Mouse (Mus musculus) forebrain, embryonic 11.5 days (tissue): ENCODE data around the gene Id3. TPM values are rescaled to one million over a fixed set of nuclear protein-coding genes. Genes with fewer than 3 reads are reported as not detected.
"Not testable (repeated sequence)": the region's sequence is repeated elsewhere in the genome, so short reads cannot be mapped to it uniquely, and the experiment has no call there.

Experiments used
- ATAC-seq: fragments of 200-750 bp; cut with Nextera tagmentation; replicated peaks from 2 replicates; pipeline ENCODE4 v1.8.0; 2017; ENCODE audit warnings: moderate TSS enrichment; ENCODE audit not compliant: low FRiP score
- DNase-seq: peaks from one replicate; pipeline ENCODE4 v3.0.0-alpha.2; 2017; ENCODE audit warnings: low spot score
- H3K27ac ChIP-seq: fragments of 300-500 bp; sonication (generic); 2 replicates; pipeline ENCODE4 v1.5.1; 2014; ENCODE audit warnings: low read depth, low read length
- H3K27me3 ChIP-seq: fragments of 300-500 bp; sonication (generic); 2 replicates; pipeline ENCODE4 v1.6.1; 2014; ENCODE audit warnings: mild to moderate bottlenecking, low read length, mixed read lengths; ENCODE audit not compliant: control insufficient read depth, insufficient read depth
- H3K36me3 ChIP-seq: fragments of 300-500 bp; sonication (generic); 2 replicates; pipeline ENCODE4 v1.6.1; 2014; ENCODE audit warnings: mild to moderate bottlenecking, low read length, moderate library complexity, mixed read lengths; ENCODE audit not compliant: control insufficient read depth, insufficient read depth
- H3K4me1 ChIP-seq: fragments of 300-500 bp; sonication (generic); replicated peaks from 2 replicates; pipeline ENCODE4 v1.6.1; 2014; ENCODE audit warnings: low read length, mixed read lengths; ENCODE audit not compliant: control insufficient read depth, insufficient read depth
- H3K4me2 ChIP-seq: fragments of 300-500 bp; sonication (generic); 2 replicates; pipeline ENCODE4 v1.6.1; 2014; ENCODE audit warnings: low read depth, mild to moderate bottlenecking, low read length, moderate library complexity, mixed read lengths; ENCODE audit not compliant: severe bottlenecking
- H3K4me3 ChIP-seq: fragments of 300-500 bp; sonication (generic); 2 replicates; pipeline ENCODE4 v1.5.1; 2014; ENCODE audit warnings: low read depth, low read length
- H3K9ac ChIP-seq: fragments of 300-500 bp; sonication (generic); 2 replicates; pipeline ENCODE4 v1.6.1; 2014; ENCODE audit warnings: low read length
- H3K9me3 ChIP-seq: fragments of 300-500 bp; sonication (generic); 2 replicates; pipeline ENCODE4 v1.6.1; 2016; ENCODE audit warnings: low read length, mixed read lengths; ENCODE audit not compliant: control insufficient read depth
- WGBS: fragments of 180-500 bp; shearing (Covaris S2); extraction: QIAGEN DNeasy Blood & Tissue Kit; methylation state at CpG from one replicate; pipeline ENCODE4 v1.1.7; 2014; 5-methylcytosine and 5-hydroxymethylcytosine counted together
- polyA plus RNA-seq: library from polyadenylated mRNA; unstranded; fragments of >200 nt; fragmentation: Nextera tagmentation; extraction: Ambion mirVana; gene quantifications from 2 replicates; pipeline ENCODE4 v1.2.1, GENCODE M21; 2014

Id3 gene
- 351 and 380 TPM in 2 replicates for polyA plus RNA-seq

GRCm38 (mm10) chr4:136143193-136143976, at the start of gene Id3:
Gene Id3, plus strand, starts transcription at chr4:136143497.
- H3K9ac ChIP-seq: peak within 1 kb of the TSS; percentile 84
- peak within 1 kb of the TSS; percentile 66 for H3K4me3 ChIP-seq
- no peaks in the 10 kb centered on the region for H3K9me3 ChIP-seq
- H3K4me2 ChIP-seq: peak within 1 kb of the TSS; percentile 88
- H3K4me1 ChIP-seq: peaks cover 46% of the 10 kb centered on the region
- no peaks in the 10 kb centered on the region for H3K36me3 ChIP-seq
- under 1% methylated on average over 39 of the region's 39 CpGs for WGBS
- peak; percentile 84 for ATAC-seq
- H3K27ac ChIP-seq: peak within 1 kb of the TSS; percentile 92
- peaks cover 13% of the 10 kb centered on the region; the same call in 1 of the 2 replicates for H3K27me3 ChIP-seq
- DNase-seq: peak; percentile 97

- Histone ChIP-seq H3K4me1 (no peaks in the 10 kb centered on the region), H3K9me3 (peaks cover 3% of the 10 kb centered on the region), H3K9ac (no peak overlapping the region), H3K4me2 (no peak overlapping the region), H3K27ac (no peak overlapping the region), H3K27me3 (no peaks in the 10 kb centered on the region), H3K4me3 (no peak overlapping the region), H3K36me3 (no peaks in the 10 kb centered on the region)
- 82% methylated on average over 18 of the region's 18 CpGs for WGBS
- DNase-seq (no peak), ATAC-seq (no peak)
Measured at GRCm38 (mm10) chr4:136094519-136095219, 48.6 kb upstream of the Id3 start.

GRCm38 (mm10) chr4:136095490-136096105, 47.7 kb upstream of the Id3 start:
- Histone ChIP-seq H3K36me3 (no peaks in the 10 kb centered on the region), H3K9ac (no peak overlapping the region), H3K27ac (no peak overlapping the region), H3K4me2 (no peak overlapping the region), H3K9me3 (peaks cover 3% of the 10 kb centered on the region), H3K27me3 (no peaks in the 10 kb centered on the region), H3K4me3 (no peak overlapping the region), H3K4me1 (no peaks in the 10 kb centered on the region)
- DNase-seq (no peak), ATAC-seq (no peak)
- WGBS: 82% methylated on average over 9 of the region's 9 CpGs

GRCm38 (mm10) chr4:136096446-136097113, 46.7 kb upstream of the Id3 start:
- no peak overlapping the region for H3K27ac ChIP-seq
- WGBS: 78% methylated on average over 11 of the region's 11 CpGs

GRCm38 (mm10) chr4:136098446-136098845, 44.9 kb upstream of the Id3 start:
- Histone ChIP-seq H3K4me1 (no peaks in the 10 kb centered on the region), H3K4me2 (no peak overlapping the region), H3K9ac (no peak overlapping the region), H3K36me3 (no peaks in the 10 kb centered on the region), H3K27me3 (no peaks in the 10 kb centered on the region), H3K27ac (no peak overlapping the region), H3K9me3 (no peaks in the 10 kb centered on the region), H3K4me3 (no peak overlapping the region)
- DNase-seq (no peak), ATAC-seq (no peak)
- 96% methylated on average over 3 of the region's 3 CpGs for WGBS

More at GRCm38 (mm10) chr4:136096446-136097113, 46.7 kb upstream of the Id3 start:
- DNase-seq (no peak), ATAC-seq (no peak)
- Histone ChIP-seq H3K4me1 (no peaks in the 10 kb centered on the region), H3K4me2 (no peak overlapping the region), H3K36me3 (no peaks in the 10 kb centered on the region), H3K9ac (no peak overlapping the region), H3K4me3 (no peak overlapping the region), H3K27me3 (no peaks in the 10 kb centered on the region), H3K9me3 (peaks cover 3% of the 10 kb centered on the region)

- Histone ChIP-seq H3K4me1 (peaks cover 9% of the 10 kb centered on the region), H3K9me3 (no peaks in the 10 kb centered on the region), H3K4me3 (no peak overlapping the region), H3K27me3 (no peaks in the 10 kb centered on the region), H3K4me2 (no peak overlapping the region), H3K36me3 (no peaks in the 10 kb centered on the region), H3K9ac (no peak overlapping the region), H3K27ac (no peak overlapping the region)
- ATAC-seq (no peak), DNase-seq (no peak)
- WGBS: 79% methylated on average over 12 of the region's 12 CpGs
Measured at GRCm38 (mm10) chr4:136100396-136101070, 42.8 kb upstream of the Id3 start.

- H3K9ac ChIP-seq, H3K36me3 ChIP-seq, H3K27ac ChIP-seq, H3K4me1 ChIP-seq, H3K9me3 ChIP-seq, DNase-seq, H3K4me2 ChIP-seq, H3K4me3 ChIP-seq, H3K27me3 ChIP-seq, ATAC-seq: not testable (repeated sequence)
- 89% methylated on average over 4 of the region's 4 CpGs for WGBS
Measured at GRCm38 (mm10) chr4:136101753-136102152, 41.5 kb upstream of the Id3 start.
